Mouse (Mus musculus): ENCODE measurements around the gene Magea8. TPM values are rescaled to one million over a fixed set of nuclear protein-coding genes. Genes with fewer than 3 reads are reported as not detected.

The Magea8 gene
- not detected for polyA plus RNA-seq (2014; fragmentation: Illumina TruSeq; extraction: RNeasy Lipid Tissue Mini Kit (QIAGEN cat#74804); ENCODE audit: low read depth, low replicate concordance)

GRCm38 (mm10) chrX:154995750-154996149 is at the start of gene Magea8:
Magea8 (minus strand) TSS chrX:154995850.

DNA sequence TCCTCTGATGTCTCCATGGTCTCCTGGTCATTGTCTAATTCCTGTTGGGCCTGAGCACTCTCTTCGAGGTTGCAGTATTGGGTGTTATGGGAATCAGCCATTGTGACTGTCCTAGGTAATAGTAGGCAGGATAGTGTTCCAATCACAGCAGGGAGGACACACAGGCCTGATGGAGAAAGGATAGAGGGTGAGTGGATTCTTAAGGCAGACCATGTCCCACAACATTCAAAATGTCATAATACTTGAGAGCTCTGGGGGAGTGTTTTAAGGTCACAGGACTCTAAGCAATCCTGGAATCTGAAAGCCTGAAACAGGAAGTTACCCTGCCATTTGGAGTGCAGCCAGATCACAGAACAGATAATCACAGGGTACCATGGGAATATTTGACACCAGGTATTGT is 46.2 kb downstream of the Magea8 start, which contains the start of gene Magea3:
Gene Magea3, minus strand, starts transcription at position 101 of the 400 bp plus-strand sequence.

DNA sequence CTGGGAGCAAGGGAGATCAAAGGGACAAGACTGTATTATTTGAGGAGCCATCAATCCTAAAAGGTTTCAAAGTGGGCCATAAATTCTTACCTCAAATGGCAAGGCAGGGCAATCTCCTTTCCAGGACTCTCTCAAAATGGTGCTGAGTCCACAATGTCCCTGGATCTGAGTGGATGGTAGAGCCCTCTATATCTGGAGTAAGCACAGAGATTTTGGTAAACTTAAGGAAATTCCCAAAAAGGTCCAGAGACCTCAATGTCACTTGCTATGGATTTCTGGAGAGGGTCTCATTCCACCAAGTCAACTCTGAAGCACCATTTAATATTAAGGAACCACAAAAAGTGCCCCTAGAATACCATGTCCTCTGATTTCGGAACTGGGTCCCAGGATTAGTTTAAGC is 59.8 kb downstream of the Magea8 start, which contains the start of gene Magea6:
Gene Magea6, minus strand, starts transcription at position 101 of the 400 bp plus-strand sequence.

Other genes with a start within 250 kb of the Magea8 start
- gene Cldn34b1, start 105.6 kb downstream of the Magea8 start, polyA plus RNA-seq (2014; fragmentation: Illumina TruSeq; extraction: RNeasy Lipid Tissue Mini Kit (QIAGEN cat#74804); ENCODE audit: low read depth, low replicate concordance) = not detected
- gene Magea6, start 59.9 kb downstream of the Magea8 start, polyA plus RNA-seq (2014; fragmentation: Illumina TruSeq; extraction: RNeasy Lipid Tissue Mini Kit (QIAGEN cat#74804); ENCODE audit: low read depth, low replicate concordance) = not detected
- not detected for gene Magea3, start 46.3 kb downstream of the Magea8 start, polyA plus RNA-seq (2014; fragmentation: Illumina TruSeq; extraction: RNeasy Lipid Tissue Mini Kit (QIAGEN cat#74804); ENCODE audit: low read depth, low replicate concordance)
- gene Magea5, start 67.3 kb upstream of the Magea8 start, polyA plus RNA-seq (2014; fragmentation: Illumina TruSeq; extraction: RNeasy Lipid Tissue Mini Kit (QIAGEN cat#74804); ENCODE audit: low read depth, low replicate concordance) = not detected
- not detected for gene Magea1, start 93.9 kb upstream of the Magea8 start, polyA plus RNA-seq (2014; fragmentation: Illumina TruSeq; extraction: RNeasy Lipid Tissue Mini Kit (QIAGEN cat#74804); ENCODE audit: low read depth, low replicate concordance)
- gene Magea2, start 97.8 kb upstream of the Magea8 start, polyA plus RNA-seq (2014; fragmentation: Illumina TruSeq; extraction: RNeasy Lipid Tissue Mini Kit (QIAGEN cat#74804); ENCODE audit: low read depth, low replicate concordance) = not detected
- not detected for gene Cldn34b2, start 132.6 kb upstream of the Magea8 start, polyA plus RNA-seq (2014; fragmentation: Illumina TruSeq; extraction: RNeasy Lipid Tissue Mini Kit (QIAGEN cat#74804); ENCODE audit: low read depth, low replicate concordance)
- 837 TPM for gene Sat1, start 220.6 kb upstream of the Magea8 start, polyA plus RNA-seq (2014; fragmentation: Illumina TruSeq; extraction: RNeasy Lipid Tissue Mini Kit (QIAGEN cat#74804); ENCODE audit: low read depth, low replicate concordance)